Mouse (Mus musculus): ENCODE measurements around the gene Ipp. TPM values are rescaled to one million over a fixed set of nuclear protein-coding genes. Genes with fewer than 3 reads are reported as not detected.

Ipp gene
- total and polyA plus RNA-seq, 3 experiments, result 14.4 to 20.8 (median 17.3) TPM

GRCm38 (mm10) chr4:116493646-116494045 is 13.7 kb upstream of the Ipp start:
- Histone ChIP-seq H3K4me1 (ENCODE audit: control insufficient read depth in 1 of 2, insufficient read depth in 2 of 2) (no peaks in the 10 kb centered on the region), H3K9ac (ENCODE audit: insufficient read depth, low read depth) (no peak overlapping the region), H3K27ac (ENCODE audit: insufficient read depth, low read depth) (no peak overlapping the region), H3K36me3 (replicated peaks in 1 of 2; ENCODE audit: control insufficient read depth in 1 of 2, insufficient read depth in 1 of 2, low read length in 1 of 2) (no peaks in the 10 kb centered on the region), H3K9me3 (replicated peaks; ENCODE audit: low read length) (no peaks in the 10 kb centered on the region), H3K79me2 (replicated peaks; ENCODE audit: control insufficient read depth, extremely low read depth, insufficient read depth, poor library complexity, severe bottlenecking) (no peaks in the 10 kb centered on the region), H3K4me3 (replicated peaks in 1 of 3; ENCODE audit: low read depth in 2 of 3, low read length in 2 of 3, poor library complexity in 1 of 3) (no peak overlapping the region), H3K27me3 (replicated peaks) (no peaks in the 10 kb centered on the region), H3K4me2 (ENCODE audit: insufficient read depth, low read depth, poor library complexity, severe bottlenecking) (no peak overlapping the region)
- DNase-seq (ENCODE audit: extremely low read depth), result no peak
- TF ChIP-seq ZC3H11A (IDR thresholded peaks at IDR 0.05; ENCODE audit: low read depth, low read length), result no peak
- no peak for TF ChIP-seq JUND (conservative IDR thresholded peaks at IDR 0.05; ENCODE audit: low read depth, low read length)
- no peak for TF ChIP-seq CTCF (conservative IDR thresholded peaks at IDR 0.05 in 1 of 2, IDR thresholded peaks at IDR 0.05 in 1 of 2; ENCODE audit: low read depth in 2 of 2, low read length in 2 of 2)
- no peak for TF ChIP-seq BHLHE40 (IDR thresholded peaks at IDR 0.05; ENCODE audit: low read depth, low read length)
- no peak for TF ChIP-seq MEF2A (IDR thresholded peaks at IDR 0.05; ENCODE audit: borderline replicate concordance, low read depth, low read length)
- TF ChIP-seq PAX5 (IDR thresholded peaks at IDR 0.05; ENCODE audit: low read length), result no peak
- no peak for TF ChIP-seq TBP (conservative IDR thresholded peaks at IDR 0.05; ENCODE audit: low read depth, low read length)
- no peak for TF ChIP-seq RCOR1 (conservative IDR thresholded peaks at IDR 0.05; ENCODE audit: low read depth, low read length)
- no peak for TF ChIP-seq JUN (IDR thresholded peaks at IDR 0.05; ENCODE audit: insufficient read depth, low read depth, low read length)
- no peak for TF ChIP-seq IRF4 (IDR thresholded peaks at IDR 0.05; ENCODE audit: low read depth, low read length)
- no peak for TF ChIP-seq EP300 (IDR thresholded peaks at IDR 0.05; ENCODE audit: low read length)
- TF ChIP-seq ELF1 (IDR thresholded peaks at IDR 0.05; ENCODE audit: low read depth, low read length), result no peak
- TF ChIP-seq MAFK (IDR thresholded peaks at IDR 0.05; ENCODE audit: insufficient replicate concordance, low read length), result no peak
- TF ChIP-seq MAX (IDR thresholded peaks at IDR 0.05; ENCODE audit: low read length), result no peak
- in situ Hi-C loops (cut with MboI; ENCODE audit: low pct_ligation_motif_present, low pct_unique_long_range_greater_than_20kb, low sequenced_read_pairs) (no loop called here), dilution Hi-C loops (cut with MboI; ENCODE audit: extremely low pct_ligation_motif_present, extremely low pct_unique_long_range_greater_than_20kb, low sequenced_read_pairs) (no loop called here)

DNA sequence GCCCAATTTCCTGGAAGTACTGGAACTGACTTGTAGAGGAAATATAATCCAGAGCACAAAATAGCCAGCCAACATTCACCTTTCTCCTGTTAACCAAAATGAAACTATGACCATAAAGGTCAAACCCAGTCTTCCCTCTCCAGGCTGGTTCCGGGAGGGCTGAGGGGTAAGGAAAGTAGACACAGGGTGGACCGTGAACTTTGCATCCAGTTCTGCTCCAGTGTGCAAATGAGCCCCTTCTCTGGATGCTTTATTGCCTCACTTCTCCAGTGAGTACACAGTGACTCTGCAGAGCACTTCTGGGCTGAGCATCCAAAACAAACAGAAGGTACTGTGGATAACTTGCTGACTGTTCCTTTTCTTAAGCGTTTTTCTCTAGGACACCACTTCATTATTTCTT is 7.4 kb upstream of the Ipp start:
- Histone ChIP-seq H3K27ac (ENCODE audit: insufficient read depth, low read depth) (no peak overlapping the region), H3K27me3 (replicated peaks) (no peaks in the 10 kb centered on the region), H3K79me2 (replicated peaks; ENCODE audit: control insufficient read depth, extremely low read depth, insufficient read depth, poor library complexity, severe bottlenecking) (no peaks in the 10 kb centered on the region), H3K9ac (ENCODE audit: insufficient read depth, low read depth) (no peak overlapping the region), H3K4me3 (replicated peaks in 1 of 3; ENCODE audit: low read depth in 2 of 3, low read length in 2 of 3, poor library complexity in 1 of 3) (no peak overlapping the region), H3K36me3 (replicated peaks in 1 of 2; ENCODE audit: control insufficient read depth in 1 of 2, insufficient read depth in 1 of 2, low read length in 1 of 2) (no peaks in the 10 kb centered on the region), H3K4me2 (ENCODE audit: insufficient read depth, low read depth, poor library complexity, severe bottlenecking) (0 out of 2 replicates have a peak overlapping the region, but pooled peaks have one; percentile 10), H3K4me1 (ENCODE audit: control insufficient read depth in 1 of 2, insufficient read depth in 2 of 2) (no peaks in the 10 kb centered on the region), H3K9me3 (replicated peaks; ENCODE audit: low read length) (no peaks in the 10 kb centered on the region)
- dilution Hi-C loops (cut with MboI; ENCODE audit: extremely low pct_ligation_motif_present, extremely low pct_unique_long_range_greater_than_20kb, low sequenced_read_pairs), result no loop called here
- in situ Hi-C loops (cut with MboI; ENCODE audit: low pct_ligation_motif_present, low pct_unique_long_range_greater_than_20kb, low sequenced_read_pairs), result no loop called here
- DNase-seq (ENCODE audit: extremely low read depth), result no peak
- TF ChIP-seq ZMIZ1 (IDR thresholded peaks at IDR 0.05; ENCODE audit: low read depth, low read length) (no peak), RAD21 (IDR thresholded peaks at IDR 0.05; ENCODE audit: low read depth, low read length) (no peak), NRF1 (IDR thresholded peaks at IDR 0.05; ENCODE audit: low read depth, low read length) (no peak), ETS1 (conservative IDR thresholded peaks at IDR 0.05; ENCODE audit: low read depth, low read length) (no peak), MYC (IDR thresholded peaks at IDR 0.05; ENCODE audit: low read depth, low read length) (no peak), KAT2A (IDR thresholded peaks at IDR 0.05; ENCODE audit: insufficient replicate concordance, low read length) (no peak), ZKSCAN1 (IDR thresholded peaks at IDR 0.05; ENCODE audit: borderline replicate concordance, low read depth, low read length) (no peak), USF2 (conservative IDR thresholded peaks at IDR 0.05; ENCODE audit: low read depth, low read length) (no peak), ZNF384 (IDR thresholded peaks at IDR 0.05; ENCODE audit: low read depth, low read length) (no peak), JUND (conservative IDR thresholded peaks at IDR 0.05; ENCODE audit: low read depth, low read length) (no peak), TCF12 (IDR thresholded peaks at IDR 0.05; ENCODE audit: low read depth, low read length) (no peak), JUN (IDR thresholded peaks at IDR 0.05; ENCODE audit: insufficient read depth, low read depth, low read length) (no peak), MAZ (IDR thresholded peaks at IDR 0.05; ENCODE audit: low read depth, low read length) (no peak), BHLHE40 (IDR thresholded peaks at IDR 0.05; ENCODE audit: low read depth, low read length) (no peak), ELF1 (IDR thresholded peaks at IDR 0.05; ENCODE audit: low read depth, low read length) (no peak), CHD2 (IDR thresholded peaks at IDR 0.05; ENCODE audit: low read length) (no peak), GABPA (IDR thresholded peaks at IDR 0.05; ENCODE audit: insufficient replicate concordance, low read depth, low read length) (no peak), PAX5 (IDR thresholded peaks at IDR 0.05; ENCODE audit: low read length) (no peak), SIN3A (IDR thresholded peaks at IDR 0.05; ENCODE audit: low read length) (no peak)

Data from CH12.LX (cell line).